Mouse (Mus musculus): Measurements from ENCODE around the gene Aurkb.

DNA sequence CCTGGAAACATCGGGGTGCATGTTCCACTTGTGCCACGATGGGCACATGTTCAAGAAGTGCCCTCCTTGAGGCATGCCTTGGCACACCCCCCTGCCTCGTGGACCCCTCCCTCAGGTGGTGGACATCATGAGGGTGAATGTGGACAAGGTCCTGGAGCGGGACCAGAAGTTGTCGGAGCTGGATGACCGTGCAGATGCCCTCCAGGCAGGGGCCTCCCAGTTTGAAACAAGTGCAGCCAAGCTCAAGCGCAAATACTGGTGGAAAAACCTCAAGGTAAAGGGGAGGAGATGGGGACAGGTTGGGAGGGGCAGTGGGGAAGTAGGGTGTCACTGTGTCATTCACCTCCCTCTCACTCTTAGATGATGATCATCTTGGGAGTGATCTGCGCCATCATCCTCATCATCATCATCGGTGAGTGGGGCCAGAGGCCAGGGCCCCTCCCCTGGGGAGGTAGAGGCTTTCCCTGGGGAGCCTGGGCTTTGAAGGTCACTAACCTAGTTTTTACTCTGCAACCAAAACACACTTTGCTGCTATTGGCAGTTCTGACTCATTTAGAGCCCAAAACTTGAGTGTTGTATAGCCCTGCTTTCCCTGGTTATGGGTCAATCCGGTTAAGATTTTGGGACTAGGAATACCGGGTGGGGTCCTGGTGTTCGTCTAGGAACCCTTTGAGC is 44.3 kb downstream of the Aurkb start:
- TF ChIP-seq CHD2 (IDR thresholded peaks at IDR 0.05; ENCODE audit: low read depth, low read length) = no peak
- TF ChIP-seq HCFC1 (IDR thresholded peaks at IDR 0.05; ENCODE audit: borderline replicate concordance, insufficient read depth, low read length) = no peak
